Mouse (Mus musculus) embryonic facial prominence, embryonic 10.5 days (tissue): ENCODE data around the gene Ces2b. TPM values are rescaled to one million over a fixed set of nuclear protein-coding genes. Genes with fewer than 3 reads are reported as not detected.

ENCODE experiments used
- DNase-seq: peaks from one replicate; pipeline ENCODE4 v3.0.0-alpha.2; 2017; ENCODE audit warnings: low spot score
- H3K27ac ChIP-seq: fragments of 300-500 bp; sonication (generic); replicated peaks from 2 replicates; pipeline ENCODE4 v1.5.1; 2016; ENCODE audit warnings: mild to moderate bottlenecking
- H3K27me3 ChIP-seq: fragments of 300-500 bp; sonication (generic); replicated peaks from 2 replicates; pipeline ENCODE4 v1.6.1; 2016; ENCODE audit warnings: low read depth, mild to moderate bottlenecking; ENCODE audit not compliant: poor library complexity, severe bottlenecking
- H3K36me3 ChIP-seq: fragments of 300-500 bp; sonication (generic); replicated peaks from 2 replicates; pipeline ENCODE4 v1.6.1; 2016; ENCODE audit warnings: mild to moderate bottlenecking, moderate library complexity
- H3K4me1 ChIP-seq: fragments of 300-500 bp; sonication (generic); 2 replicates; pipeline ENCODE4 v1.6.1; 2016
- H3K4me3 ChIP-seq: fragments of 300-500 bp; sonication (generic); 2 replicates; pipeline ENCODE4 v1.5.1; 2016; ENCODE audit warnings: mild to moderate bottlenecking, moderate library complexity
- H3K9me3 ChIP-seq: fragments of 300-500 bp; sonication (generic); 2 replicates; pipeline ENCODE4 v1.6.1; 2016; ENCODE audit warnings: mild to moderate bottlenecking
- WGBS: fragments of 180-500 bp; shearing (Covaris S2); methylation state at CpG from one replicate; pipeline ENCODE4 v1.1.7; 2016; 5-methylcytosine and 5-hydroxymethylcytosine counted together
- polyA plus RNA-seq: library from polyadenylated mRNA; unstranded; fragments of >200 nt; fragmentation: Nextera tagmentation; extraction: Ambion mirVana; gene quantifications from 2 replicates; pipeline ENCODE4 v1.2.1, GENCODE M21; 2016

The Ces2b gene
- polyA plus RNA-seq, result 0.04 and 0.29 TPM in 2 replicates

DNA sequence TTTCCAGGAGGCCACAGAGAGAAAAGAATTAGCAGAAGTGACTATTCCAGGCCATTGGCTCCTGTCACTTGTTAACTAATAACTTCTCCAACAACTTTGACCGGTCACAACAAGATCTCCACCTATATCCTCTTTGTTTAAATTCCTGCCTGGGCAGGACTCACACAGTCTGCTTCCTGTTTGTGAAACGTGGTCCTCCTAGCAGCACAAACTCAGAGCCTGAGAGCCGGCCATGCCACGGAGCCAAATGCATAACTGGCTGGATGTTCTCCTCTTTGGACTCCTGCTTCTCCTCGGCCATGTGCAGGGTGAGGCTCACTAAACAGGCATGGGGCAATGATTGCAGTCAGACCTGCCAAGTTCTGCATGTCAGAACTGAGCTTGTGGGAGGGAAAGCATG is at the start of gene Ces2b:
Gene Ces2b (plus strand): TSS at position 133 of the 400 bp plus-strand sequence.
- Histone ChIP-seq H3K9me3 (no peaks in the 10 kb centered on the region), H3K4me1 (no peaks in the 10 kb centered on the region), H3K36me3 (no peaks in the 10 kb centered on the region), H3K4me3 (no peak within 1 kb of the TSS), H3K27me3 (no peaks in the 10 kb centered on the region), H3K27ac (no peak within 1 kb of the TSS)
- DNase-seq, result no peak
- WGBS, result 72% methylated on average over 5 of the region's 5 CpGs

DNA sequence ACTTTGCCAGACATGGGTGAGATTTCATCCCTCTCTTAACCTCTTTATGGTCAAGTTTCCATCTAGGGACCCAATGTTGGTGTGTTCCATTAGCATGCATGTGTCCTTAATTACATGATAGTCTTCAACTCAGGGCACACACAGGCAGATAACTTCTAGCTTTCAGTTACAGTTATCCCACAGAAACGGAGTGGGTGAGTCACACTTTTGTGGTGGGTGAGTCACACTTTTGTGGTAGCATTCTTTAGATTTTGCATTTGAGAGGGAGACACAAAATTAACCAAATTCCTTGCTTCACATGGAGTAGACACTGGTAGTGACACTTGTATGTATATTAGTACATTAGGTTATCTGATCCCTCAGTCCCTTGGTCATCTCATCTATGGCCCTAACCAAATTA is 44.3 kb upstream of the Ces2b start:
- no peak for DNase-seq
- H3K9me3 ChIP-seq, result no peaks in the 10 kb centered on the region
- 77% methylated on average over 1 of the region's 1 CpGs for WGBS
- no peak overlapping the region for H3K4me3 ChIP-seq
- no peaks in the 10 kb centered on the region for H3K4me1 ChIP-seq
- no peaks in the 10 kb centered on the region for H3K27me3 ChIP-seq
- no peak overlapping the region for H3K27ac ChIP-seq
- no peaks in the 10 kb centered on the region for H3K36me3 ChIP-seq

DNA sequence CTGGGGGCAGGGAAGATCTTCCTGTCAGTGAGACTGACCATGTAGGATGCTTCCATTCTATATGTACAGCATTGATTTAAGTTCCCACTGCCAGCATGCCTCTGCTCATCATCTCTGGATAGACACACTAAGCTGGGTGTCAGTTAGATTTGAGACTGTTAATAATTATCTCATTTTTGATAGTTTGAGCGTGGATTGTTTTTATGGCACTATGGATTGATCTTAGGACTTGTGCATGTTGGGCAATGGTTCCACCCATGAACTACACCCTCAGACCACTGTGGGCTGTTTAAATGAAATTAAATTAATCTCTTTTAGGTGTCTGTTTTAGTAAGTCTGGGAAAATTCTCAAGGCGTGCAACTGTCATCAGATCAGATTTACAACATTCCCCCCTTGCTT is 42.4 kb upstream of the Ces2b start:
- Histone ChIP-seq H3K27ac (no peak overlapping the region), H3K9me3 (no peaks in the 10 kb centered on the region), H3K4me3 (no peak overlapping the region), H3K27me3 (no peaks in the 10 kb centered on the region), H3K36me3 (no peaks in the 10 kb centered on the region), H3K4me1 (no peaks in the 10 kb centered on the region)
- DNase-seq, result no peak
- WGBS, result 78% methylated on average over 2 of the region's 2 CpGs

DNA sequence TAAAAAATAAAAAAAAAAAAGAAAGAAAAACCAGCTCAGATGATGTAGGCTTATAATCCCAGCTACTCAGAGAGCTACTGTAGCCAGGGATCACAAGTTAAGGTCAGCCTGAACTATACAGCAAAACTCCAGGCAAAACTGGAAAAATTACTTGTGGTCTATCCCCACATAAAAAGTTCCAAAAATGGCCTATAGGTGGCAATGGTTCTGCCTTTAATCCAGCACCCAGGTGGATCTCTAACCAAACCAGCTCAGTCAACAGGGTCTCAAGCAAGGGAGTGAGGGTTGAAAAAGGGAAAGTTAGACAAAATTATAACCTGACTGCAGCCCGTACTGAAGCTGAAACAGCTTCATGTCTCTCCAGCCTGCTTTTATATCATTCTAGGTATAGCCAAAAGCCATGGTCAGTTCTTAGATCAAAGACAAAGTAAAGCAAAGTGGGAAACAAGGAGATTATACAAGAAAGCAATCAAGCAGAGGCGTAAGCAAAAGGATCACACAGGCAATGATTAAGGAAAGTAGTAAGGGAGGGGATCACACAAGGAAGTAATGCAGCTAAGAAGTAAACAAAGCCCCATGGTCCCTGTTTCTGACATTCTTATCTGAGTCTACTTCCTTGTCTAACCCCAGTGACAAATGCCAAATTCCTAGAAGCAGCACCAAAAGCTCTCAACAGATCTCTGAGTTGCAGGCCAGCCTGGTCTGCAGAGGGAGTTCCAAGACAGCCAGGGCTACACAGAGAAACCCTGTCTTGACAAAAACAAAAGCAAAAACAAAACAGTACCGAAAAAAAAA is 41.3 kb upstream of the Ces2b start:
- no peak overlapping the region for H3K27ac ChIP-seq
- no peaks in the 10 kb centered on the region for H3K36me3 ChIP-seq
- no peaks in the 10 kb centered on the region for H3K9me3 ChIP-seq
- no peak for DNase-seq
- no peaks in the 10 kb centered on the region for H3K4me1 ChIP-seq
- 61% methylated on average over 3 of the region's 3 CpGs for WGBS
- no peak overlapping the region for H3K4me3 ChIP-seq
- H3K27me3 ChIP-seq, result no peaks in the 10 kb centered on the region

DNA sequence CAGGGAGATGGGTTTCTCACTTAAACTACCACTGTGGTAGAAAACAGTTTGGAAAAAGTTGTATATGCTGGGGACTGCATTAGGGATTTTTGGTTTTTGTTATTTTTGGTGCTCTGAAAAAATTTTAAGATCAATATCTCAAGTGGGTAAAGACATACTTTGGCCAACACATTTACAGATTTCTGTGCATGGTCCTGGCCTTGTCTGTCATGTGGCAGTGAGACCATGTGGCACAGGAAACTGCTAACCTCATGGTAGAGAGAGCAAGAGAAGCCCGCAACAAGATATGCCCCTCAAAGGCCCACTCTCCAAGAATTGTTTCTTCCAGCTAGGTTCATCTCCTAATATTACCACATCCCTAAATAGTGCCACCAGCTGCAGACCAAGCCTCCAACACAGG is 32.0 kb upstream of the Ces2b start:
- Histone ChIP-seq H3K4me1 (no peaks in the 10 kb centered on the region), H3K36me3 (no peaks in the 10 kb centered on the region), H3K4me3 (no peak overlapping the region), H3K9me3 (no peaks in the 10 kb centered on the region), H3K27ac (no peak overlapping the region), H3K27me3 (no peaks in the 10 kb centered on the region)
- WGBS, result 86% methylated on average over 1 of the region's 1 CpGs
- DNase-seq, result no peak

DNA sequence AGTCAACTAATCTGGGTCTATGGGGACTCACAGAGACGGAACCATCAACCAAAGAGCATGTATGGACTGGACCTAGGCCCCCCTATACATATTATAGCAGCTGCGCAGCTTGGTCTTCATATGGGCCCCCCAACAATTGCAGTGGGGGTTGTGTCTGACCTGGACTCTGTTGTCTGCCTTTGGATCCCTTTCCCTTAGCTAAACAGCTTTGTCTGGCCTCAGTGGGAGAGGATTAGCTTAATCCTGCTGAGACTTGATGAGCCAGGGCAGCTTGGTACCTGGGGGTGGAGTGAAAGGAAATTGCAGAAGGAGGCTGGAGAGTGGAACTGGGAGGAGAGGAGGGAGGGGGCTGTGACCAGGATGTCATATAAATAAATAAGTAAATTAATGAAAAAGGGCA is 25.2 kb upstream of the Ces2b start:
- DNase-seq, result no peak
- H3K27ac ChIP-seq, result no peak overlapping the region
- no peaks in the 10 kb centered on the region for H3K36me3 ChIP-seq
- 17% methylated on average over 2 of the region's 2 CpGs for WGBS
- H3K9me3 ChIP-seq, result no peaks in the 10 kb centered on the region
- H3K4me3 ChIP-seq, result no peak overlapping the region
- H3K27me3 ChIP-seq, result no peaks in the 10 kb centered on the region
- peaks cover 4% of the 10 kb centered on the region; the same call in 1 of the 2 replicates for H3K4me1 ChIP-seq

DNA sequence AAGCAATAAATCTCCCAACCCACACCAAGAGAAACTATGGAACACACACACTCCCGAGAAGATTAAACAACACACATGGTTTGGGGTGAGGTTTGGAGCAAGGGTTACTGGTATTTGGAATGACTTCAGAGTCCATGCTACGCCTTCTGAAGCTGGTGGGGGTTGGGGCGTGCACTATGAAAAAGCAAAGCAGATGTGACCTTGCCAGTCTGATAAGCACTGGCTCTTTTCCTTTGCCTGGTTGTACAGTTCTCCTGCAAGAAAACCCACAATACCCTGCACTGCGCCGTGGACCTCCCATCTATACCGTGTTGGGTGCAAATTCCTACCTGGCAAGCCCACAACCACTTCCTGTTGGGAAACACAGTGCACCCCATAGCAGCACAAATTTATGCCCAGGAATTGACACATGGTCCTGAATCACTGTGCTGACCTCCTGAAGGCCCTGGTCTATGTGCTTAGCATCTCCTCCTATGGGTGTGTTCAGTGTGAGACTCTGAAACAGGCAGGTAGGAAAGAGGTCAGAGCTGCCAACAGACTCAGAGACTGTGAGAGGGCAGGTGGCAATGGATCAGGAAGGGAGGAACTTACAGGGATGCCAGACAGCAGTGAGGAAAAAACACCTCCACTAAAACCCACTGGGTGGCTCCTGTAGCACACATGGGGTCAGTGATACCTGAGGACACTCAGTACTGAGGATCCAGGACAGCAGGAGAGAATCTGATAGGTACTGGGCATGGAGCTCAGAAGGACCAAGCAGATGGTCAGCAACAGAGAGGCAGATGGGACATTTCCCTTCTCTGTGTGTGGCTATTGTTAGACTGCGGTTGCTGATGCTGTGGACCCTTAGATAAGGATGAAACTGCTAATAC is 22.6 kb upstream of the Ces2b start:
- WGBS, result 78% methylated on average over 7 of the region's 7 CpGs
- Histone ChIP-seq H3K27ac (no peak overlapping the region), H3K4me3 (no peak overlapping the region), H3K36me3 (no peaks in the 10 kb centered on the region), H3K4me1 (peaks cover 4% of the 10 kb centered on the region; the same call in 1 of the 2 replicates), H3K9me3 (no peaks in the 10 kb centered on the region), H3K27me3 (no peaks in the 10 kb centered on the region)
- no peak for DNase-seq

DNA sequence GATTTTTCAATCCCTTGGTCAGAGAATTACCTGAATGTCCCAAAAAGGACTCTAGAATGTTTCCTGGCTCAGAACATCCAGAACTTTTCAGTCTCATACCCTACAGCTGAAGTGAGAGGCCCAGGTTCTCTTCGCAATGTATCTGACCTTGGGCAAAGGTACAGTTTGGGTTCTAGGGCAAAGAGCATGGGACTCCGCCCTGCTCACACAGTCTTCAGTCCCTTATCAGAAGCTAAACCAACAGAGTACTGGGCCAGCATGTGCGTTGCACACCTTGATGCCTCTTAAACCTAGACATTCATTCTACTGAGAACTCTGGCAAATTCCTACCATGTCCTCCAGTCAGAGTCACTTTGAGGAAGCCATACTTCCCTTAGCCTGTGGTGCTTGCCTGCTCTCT is 21.9 kb upstream of the Ces2b start:
- Histone ChIP-seq H3K4me1 (peaks cover 4% of the 10 kb centered on the region; the same call in 1 of the 2 replicates), H3K27me3 (no peaks in the 10 kb centered on the region), H3K36me3 (no peaks in the 10 kb centered on the region), H3K4me3 (no peak overlapping the region), H3K27ac (no peak overlapping the region), H3K9me3 (no peaks in the 10 kb centered on the region)
- no peak for DNase-seq
- WGBS, result 91% methylated on average over 3 of the region's 3 CpGs

DNA sequence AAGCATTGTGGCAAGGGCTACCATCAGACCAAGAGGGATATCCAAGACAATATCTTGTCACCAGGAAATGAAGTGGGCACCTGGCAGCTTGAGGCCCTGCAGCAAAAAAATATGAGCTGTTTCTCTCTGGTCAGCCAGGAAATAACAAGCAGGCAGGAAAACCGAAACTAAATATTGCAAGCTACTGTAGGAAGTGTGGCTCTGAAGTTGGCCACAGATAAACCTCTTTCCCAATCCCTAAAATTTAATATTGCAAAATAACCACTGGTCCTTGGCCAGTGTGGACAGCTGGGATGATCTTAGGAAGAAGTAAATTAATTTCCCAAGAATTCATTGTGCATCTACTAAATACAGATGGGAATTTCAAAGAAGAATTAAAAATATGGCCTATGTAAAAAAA is 4.5 kb upstream of the Ces2b start:
- Histone ChIP-seq H3K9me3 (no peaks in the 10 kb centered on the region), H3K36me3 (no peaks in the 10 kb centered on the region), H3K27me3 (no peaks in the 10 kb centered on the region), H3K4me1 (no peaks in the 10 kb centered on the region), H3K4me3 (no peak overlapping the region), H3K27ac (no peak overlapping the region)
- DNase-seq, result no peak
- 78% methylated on average over 1 of the region's 1 CpGs for WGBS

DNA sequence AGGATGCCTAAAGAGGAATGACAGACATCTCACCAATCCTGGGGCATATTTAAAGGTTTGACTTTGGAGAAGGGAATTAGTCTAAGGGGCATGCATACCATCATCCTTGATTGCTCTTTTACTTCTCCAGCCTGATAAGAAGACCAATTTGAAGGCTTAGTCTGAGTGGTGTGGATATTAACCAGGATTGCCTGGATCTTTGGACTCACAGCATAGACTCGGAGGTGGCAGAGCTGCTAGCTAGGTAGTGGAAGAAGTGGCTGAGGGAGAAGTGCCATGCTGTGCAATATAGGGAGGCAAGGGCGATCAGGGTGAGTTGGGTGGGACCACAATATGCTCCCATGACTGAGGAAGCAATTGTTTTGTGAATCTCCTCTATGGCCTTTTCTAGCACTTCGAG is 3.2 kb upstream of the Ces2b start:
- H3K27me3 ChIP-seq, result no peaks in the 10 kb centered on the region
- H3K27ac ChIP-seq, result no peak overlapping the region
- no peak for DNase-seq
- no peaks in the 10 kb centered on the region for H3K9me3 ChIP-seq
- 77% methylated on average over 3 of the region's 3 CpGs for WGBS
- H3K4me3 ChIP-seq, result no peak overlapping the region
- H3K4me1 ChIP-seq, result no peaks in the 10 kb centered on the region
- no peaks in the 10 kb centered on the region for H3K36me3 ChIP-seq

DNA sequence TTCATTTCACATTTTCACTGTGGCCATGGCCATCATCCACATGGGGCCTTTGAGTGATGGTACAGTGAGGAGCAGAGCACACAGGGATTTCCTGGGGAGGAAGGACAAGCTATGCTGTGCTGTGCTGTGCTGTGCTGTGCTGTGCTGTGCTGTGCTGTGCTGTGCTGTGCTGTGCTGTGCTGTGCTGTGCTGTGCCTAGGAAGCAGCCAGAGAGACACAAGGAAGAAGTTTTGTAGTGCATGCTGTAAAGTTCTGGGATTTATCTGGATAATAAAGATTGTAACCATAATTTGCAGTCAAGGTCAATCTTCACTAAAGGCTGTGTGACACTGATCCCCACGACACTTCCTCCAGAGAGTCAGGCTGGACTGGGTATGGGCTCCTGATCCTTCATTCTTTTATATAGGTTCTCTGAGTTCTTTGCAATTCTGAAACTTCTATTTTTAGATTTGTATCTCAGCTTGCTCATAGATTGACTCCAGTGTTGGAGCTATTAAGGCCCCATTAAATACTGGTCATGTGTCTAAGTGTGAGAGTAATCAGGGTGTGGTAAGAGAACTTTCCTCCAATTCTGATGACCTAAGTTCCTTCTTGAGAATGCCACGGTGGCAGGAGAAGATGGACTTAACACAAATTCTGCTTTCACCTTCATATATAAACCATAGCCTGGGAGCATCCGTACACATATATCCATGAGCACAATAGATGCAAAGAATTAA is 10.1 kb downstream of the Ces2b start:
- Histone ChIP-seq H3K4me3 (no peak overlapping the region), H3K27ac (no peak overlapping the region), H3K9me3 (no peaks in the 10 kb centered on the region), H3K36me3 (no peaks in the 10 kb centered on the region), H3K27me3 (no peaks in the 10 kb centered on the region), H3K4me1 (no peaks in the 10 kb centered on the region)
- WGBS, result 88% methylated on average over 3 of the region's 3 CpGs
- no peak for DNase-seq

DNA sequence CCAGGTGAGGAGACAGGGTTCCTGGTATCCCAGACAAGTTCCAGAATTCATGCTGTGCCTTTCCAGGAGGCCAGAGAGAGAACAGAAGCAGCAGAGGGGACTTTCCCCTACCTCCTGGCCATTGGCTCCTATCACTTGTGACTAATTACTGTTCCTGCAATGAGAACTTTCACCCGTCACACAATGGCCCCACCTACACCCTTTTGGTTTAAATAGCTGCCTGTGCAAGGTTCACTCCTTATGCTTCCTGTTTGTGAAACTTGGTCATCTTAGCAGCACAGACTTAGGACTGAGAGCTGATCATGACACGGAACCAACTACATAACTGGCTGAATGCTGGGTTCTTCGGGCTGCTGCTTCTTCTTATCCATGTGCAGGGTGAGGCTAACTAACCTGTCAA is 15.5 kb downstream of the Ces2b start, which contains the start of gene Ces2c:
Gene Ces2c (plus strand): TSS at position 238 of the 400 bp plus-strand sequence.
- 85% methylated on average over 3 of the region's 3 CpGs for WGBS
- Histone ChIP-seq H3K4me1 (no peaks in the 10 kb centered on the region), H3K27me3 (no peaks in the 10 kb centered on the region), H3K27ac (no peak within 1 kb of the TSS), H3K36me3 (no peaks in the 10 kb centered on the region), H3K9me3 (no peaks in the 10 kb centered on the region), H3K4me3 (no peak within 1 kb of the TSS)
- DNase-seq, result no peak
